Mouse (Mus musculus): ENCODE measurements at regions not wholly inside any gene's neighbourhood (a gene's known extent, or its start where the extent isn't known, plus 50 kb on each side); places are given as distances from the start of the nearest gene placed in this dataset.

DNA sequence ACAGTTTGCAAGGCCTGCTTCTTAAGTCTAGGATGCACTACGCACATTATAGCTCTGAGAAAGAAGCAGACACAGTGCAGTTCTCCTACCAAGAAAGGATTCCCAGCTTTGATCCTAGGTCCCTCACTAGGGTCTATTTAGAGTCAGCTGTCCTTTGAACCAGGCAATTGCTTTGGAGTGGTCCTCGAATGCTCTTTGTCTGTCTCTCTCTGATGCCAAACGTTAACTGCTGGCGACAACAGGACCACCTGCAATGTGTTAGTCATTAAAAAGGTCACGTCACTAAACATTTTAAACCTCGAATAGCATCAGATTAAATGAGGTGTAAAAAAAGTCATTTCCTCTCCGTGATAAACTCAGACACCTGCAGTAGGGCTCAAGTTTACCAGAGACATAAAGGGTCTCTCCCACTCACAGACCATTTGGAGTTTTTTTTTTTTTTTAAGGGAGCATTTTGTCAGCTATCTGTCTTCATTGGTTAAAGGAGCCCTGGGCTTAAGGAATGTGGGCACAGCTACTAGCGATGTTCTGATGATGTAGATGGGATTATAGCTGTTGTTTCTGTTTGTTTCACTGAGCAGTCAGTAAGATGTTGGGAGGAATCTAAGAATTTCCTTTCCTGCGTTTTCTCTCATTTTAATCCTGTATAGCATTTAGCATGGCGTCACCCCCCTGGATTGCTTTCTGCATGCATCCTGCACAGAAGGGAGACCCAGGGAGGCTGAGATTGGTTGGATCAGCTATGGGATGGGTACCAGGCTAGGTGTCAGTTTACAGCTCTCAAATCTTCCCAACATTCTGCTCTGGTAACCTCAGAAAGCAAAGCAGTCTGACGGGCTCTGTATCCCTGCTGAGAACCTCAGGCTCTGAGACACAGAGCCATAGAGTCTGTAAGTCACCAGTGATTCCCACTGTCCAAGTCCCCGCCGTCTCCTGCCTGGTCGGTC lies 615.3 kb upstream of the Sall1 start:
- in situ Hi-C loops (cut with MboI, MseI): no loop called here

DNA sequence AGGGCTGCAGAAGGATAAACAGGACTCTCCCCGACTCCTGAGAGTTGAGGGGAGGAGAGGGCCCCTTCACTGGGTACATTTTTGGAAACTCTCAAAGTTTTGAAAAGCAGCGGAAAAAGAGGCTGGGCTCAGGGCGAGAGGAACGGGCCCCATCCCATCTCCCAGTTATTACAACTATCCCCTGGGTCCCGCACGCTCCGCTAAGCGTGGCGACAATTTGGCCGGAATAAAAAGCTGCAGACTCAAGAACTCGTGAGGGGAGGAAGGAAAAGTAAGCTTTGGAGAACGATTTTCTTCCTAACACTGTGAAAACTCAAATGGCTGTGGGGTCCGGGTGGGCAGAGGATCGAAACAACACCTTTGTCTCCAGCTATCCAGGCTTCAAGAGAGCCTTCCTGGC lies 611.4 kb upstream of the Sall1 start:
- in situ Hi-C loops (cut with MboI, MseI): no loop called here

DNA sequence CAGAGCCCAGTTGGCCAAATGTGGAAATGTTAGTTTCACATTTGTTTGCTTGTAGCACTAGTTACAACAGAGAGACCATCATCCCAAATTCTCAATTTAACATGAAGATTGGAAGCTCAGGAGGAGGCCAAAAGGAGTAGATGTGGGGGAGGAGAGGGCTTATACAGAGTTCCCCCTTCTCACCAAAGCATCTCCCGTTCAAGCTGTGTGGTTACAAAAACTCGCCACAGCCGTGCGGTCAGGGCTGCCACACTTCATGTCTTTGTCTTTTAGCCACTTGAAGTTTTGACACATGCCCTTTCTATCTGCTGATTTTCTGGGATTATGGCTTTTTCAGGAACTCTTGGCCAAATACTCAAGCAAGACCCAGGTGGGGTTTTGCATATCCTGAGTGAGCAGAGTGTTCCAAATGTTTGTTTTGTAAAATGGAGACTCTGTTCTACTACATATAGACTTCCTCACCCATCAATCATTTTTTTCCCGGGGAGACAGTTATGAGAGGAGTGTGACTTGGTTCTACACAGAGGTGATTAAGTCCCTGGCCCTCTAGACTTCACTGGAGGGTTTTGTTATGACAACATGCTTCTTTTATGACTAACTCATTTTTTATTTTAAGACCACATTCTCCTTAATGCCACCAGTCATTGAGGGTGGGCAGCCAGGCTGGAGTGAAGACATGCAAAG lies 605.4 kb upstream of the Sall1 start:
- in situ Hi-C loops (cut with MboI, MseI): no loop called here

GRCm38 (mm10) chr8:89646946-89647345 lies 603.0 kb upstream of the Sall1 start:
- in situ Hi-C loops (cut with MboI, MseI): no loop called here

DNA sequence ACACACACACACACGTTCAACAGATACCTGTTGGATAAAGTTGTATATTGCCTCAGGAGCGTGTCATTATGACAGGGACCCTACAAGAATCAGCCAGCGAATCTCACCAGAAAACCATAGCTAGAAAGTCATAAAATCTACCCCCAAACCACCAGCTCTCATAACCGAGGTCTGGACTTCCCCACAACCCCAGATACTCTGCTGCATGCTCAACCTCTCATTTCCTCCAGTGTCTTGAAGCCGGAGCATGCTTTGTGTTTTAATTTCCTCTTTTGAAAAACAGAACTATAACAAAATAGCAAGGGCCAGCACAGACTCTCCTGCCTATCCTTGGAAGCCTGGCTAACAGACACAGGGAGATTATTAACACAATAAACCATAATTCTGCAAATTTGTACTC lies 597.4 kb upstream of the Sall1 start:
- in situ Hi-C loops (cut with MboI, MseI): no loop called here

GRCm38 (mm10) chr8:89634864-89635263 lies 590.9 kb upstream of the Sall1 start:
- in situ Hi-C loops (cut with MboI, MseI): no loop called here

DNA sequence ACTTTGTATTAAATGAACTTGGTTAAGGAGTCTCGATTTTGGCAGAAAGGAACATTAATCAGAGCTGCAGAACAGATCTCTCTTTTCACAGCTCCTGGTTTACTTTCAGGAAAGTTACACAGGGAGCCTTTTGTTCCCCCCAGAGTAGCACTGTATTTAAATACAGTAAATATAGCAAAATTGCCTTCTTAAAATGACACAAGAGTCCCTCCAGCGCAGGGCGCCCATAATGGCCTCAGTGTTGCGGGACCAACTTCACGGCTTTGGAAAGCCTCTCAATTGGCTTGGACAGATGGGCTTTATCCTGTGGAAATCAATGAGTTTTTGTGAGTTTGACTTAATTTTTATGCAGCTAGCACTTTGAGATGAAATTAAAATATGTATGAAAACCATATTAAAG lies 588.3 kb upstream of the Sall1 start:
- in situ Hi-C loops (cut with MboI, MseI): no loop called here

GRCm38 (mm10) chr8:89630540-89630939 lies 586.6 kb upstream of the Sall1 start:
- in situ Hi-C loops (cut with MboI, MseI): no loop called here

DNA sequence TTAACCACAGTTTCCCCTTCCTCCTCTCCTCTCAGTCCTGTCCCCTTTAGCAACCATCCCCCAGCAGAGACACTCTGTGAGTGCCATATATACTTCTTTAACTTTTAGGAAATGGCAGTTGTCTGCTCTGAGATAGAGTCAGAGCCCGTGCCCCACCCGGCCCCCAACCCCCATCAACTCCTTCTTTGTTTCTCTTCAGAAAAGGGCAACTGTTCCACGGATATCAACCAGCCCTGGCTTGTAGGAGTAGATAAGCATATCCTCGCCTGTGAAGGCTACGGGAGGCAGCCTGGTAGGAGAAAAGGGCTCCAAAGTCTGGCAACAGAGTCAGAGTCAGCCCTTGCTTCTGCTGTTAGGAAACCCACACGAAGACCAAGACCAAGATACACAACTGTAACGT lies 574.1 kb upstream of the Sall1 start:
- in situ Hi-C loops (cut with MboI, MseI): no loop called here

DNA sequence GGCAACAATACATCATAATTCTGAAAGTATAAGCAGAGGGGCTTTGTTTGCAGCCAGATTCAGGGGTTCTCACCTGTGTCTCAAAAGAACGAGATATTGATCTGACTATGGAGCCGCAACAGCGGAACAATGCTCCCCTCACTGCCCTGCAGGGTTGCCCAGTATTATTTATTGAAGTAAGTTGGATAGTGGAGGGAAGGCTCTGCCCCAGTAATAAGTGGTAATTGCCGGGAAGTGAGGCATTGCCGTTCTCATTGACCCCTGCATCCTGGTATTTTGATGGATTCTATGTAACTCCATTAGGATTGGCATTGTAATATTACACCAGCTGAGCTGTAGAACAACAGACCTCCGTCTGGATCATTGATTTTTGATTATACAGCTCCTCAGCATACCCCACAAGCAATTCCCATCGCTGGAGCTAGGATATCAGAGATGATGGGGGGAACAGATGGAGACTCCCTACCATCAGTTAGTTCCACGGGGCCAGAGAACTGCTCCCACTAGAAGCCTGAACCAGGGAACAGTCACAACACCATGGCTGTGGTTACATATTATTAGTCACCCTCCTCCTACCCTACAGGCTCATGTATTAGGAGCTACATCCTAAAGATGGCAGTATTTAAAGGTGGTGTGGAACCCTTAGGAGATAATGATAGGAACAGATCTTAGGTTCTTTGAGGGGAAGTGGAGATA lies 572.0 kb upstream of the Sall1 start:
- in situ Hi-C loops (cut with MboI, MseI): no loop called here

DNA sequence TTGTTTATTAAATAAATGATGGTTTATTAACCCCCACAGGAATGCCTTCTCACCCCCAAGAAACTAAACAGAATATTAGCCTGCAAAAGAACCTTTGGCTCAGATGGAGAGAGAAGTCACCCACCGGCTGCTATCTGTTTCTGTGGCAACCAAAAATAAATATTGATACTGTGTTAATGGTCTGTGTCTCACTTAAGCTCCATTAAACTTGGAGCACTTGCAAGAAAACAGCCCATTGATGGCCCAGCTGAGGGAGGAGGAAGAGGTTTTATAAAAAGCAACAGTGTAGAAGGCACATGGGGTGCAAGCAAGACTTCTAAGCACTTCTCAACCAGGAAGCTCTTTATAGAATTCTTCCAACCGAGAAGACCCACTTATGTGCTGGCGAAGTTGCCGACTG lies 565.1 kb upstream of the Sall1 start:
- in situ Hi-C loops (cut with MboI, MseI): no loop called here

- in situ Hi-C loops (cut with MboI, MseI): no loop called here
Observed at GRCm38 (mm10) chr8:89605905-89606468, 562.0 kb upstream of the Sall1 start.

- in situ Hi-C loops (cut with MboI, MseI): no loop called here
Observed at GRCm38 (mm10) chr8:89604461-89604860, 560.5 kb upstream of the Sall1 start.

DNA sequence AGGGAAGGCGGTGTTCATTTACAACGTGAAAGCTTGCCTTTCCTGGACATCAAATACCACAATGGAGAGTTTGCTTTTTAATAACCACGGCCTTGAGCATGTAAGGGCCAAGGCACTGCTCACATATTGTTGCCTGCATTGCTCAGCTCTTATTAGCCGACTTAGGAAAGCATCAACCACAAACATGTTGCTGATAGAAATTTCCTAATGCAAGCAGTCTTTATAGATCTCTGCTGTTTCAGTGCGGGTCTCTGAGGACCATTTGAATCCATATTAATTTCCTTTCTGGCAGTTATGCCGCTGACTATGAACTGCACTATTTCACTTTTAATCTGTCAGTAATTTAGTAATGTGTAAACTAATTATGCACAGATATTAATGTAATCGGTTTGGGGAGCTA lies 552.4 kb upstream of the Sall1 start:
- in situ Hi-C loops (cut with MboI, MseI): no loop called here

- in situ Hi-C loops (cut with MboI, MseI): no loop called here
Observed at GRCm38 (mm10) chr8:89583091-89583490, 539.1 kb upstream of the Sall1 start.

DNA sequence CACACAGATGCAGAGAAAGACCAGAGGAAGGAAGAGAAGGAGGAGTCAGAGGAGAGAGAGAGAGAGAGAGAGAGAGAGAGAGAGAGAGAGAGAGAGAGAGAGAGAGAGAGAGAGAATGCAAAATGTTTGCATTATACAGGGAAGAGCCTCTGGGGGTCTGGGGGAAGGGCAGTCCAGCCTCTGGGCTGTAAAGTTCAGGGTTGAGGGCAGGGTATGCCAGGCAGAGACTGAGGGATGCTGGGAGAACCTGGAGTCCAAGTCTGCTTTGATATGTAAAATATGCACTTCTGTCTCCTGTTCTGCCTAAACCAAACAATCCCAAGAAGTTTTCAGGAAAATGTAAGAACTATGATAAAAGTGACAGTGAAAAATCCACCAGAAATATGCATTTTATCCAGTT lies 538.6 kb upstream of the Sall1 start:
- in situ Hi-C loops (cut with MboI, MseI): no loop called here

DNA sequence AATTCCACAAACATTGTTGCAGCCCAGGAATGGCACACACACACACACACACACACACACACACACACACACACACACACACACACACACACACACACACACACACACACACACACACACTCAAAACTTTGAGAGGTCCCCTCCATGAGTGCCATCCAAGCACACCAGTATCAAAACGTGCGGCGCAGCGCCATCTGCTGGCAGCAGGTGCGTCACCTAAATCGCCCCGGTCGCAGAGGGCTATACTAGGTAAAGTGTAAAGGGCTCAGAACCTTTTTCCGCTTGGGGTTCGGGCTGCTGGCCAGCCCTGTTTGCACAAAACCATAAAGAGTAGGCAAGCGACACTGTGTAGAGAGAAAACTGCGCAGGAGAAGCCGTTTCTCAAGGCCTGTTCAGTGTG lies 527.9 kb upstream of the Sall1 start:
- in situ Hi-C loops (cut with MboI, MseI): no loop called here

GRCm38 (mm10) chr8:89570639-89571325 lies 526.8 kb upstream of the Sall1 start:
- in situ Hi-C loops (cut with MboI, MseI): no loop called here

GRCm38 (mm10) chr8:89569406-89569805 lies 525.4 kb upstream of the Sall1 start:
- in situ Hi-C loops (cut with MboI, MseI): no loop called here

GRCm38 (mm10) chr8:89568641-89569040 lies 524.7 kb upstream of the Sall1 start:
- in situ Hi-C loops (cut with MboI, MseI): no loop called here

DNA sequence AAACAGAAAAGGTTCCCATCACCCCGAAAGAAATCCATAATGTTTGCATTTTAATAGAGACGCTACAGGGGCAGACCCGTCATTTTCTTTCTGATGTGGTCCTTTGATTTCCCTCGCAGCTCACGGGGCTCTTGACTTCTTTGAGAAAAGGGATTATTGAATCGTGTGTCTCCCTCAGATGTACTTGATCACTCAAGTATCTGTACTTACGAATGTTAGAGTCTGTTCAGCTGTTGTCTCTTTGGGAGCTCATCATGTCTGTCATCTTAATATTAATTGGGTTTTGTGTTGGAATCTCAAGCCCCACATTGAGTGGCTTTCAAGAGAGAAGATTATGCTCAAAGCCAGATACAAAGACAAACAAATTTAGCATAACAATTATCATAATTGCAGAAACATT lies 523.0 kb upstream of the Sall1 start:
- in situ Hi-C loops (cut with MboI, MseI): no loop called here

DNA sequence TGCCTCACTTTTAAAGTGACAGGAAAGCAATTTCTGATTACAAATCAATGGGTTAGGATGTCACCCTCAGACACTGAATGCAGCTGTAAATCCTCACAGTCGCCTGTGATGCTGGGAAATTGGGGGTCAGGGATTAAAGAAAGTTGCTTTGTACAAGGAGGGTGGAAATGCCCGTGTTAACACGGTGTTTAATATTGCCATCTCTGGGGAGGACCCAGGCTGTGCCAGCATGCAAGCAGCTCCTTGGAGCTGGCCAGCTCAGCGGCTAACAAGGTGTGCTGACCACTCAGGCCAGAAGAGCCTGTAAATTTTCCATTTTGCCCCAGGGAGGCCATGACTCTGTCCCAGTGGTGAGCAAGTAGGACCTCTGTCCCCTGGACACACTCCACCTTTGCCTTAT lies 522.5 kb upstream of the Sall1 start:
- in situ Hi-C loops (cut with MboI, MseI): no loop called here
